In the genomic region with DNA sequence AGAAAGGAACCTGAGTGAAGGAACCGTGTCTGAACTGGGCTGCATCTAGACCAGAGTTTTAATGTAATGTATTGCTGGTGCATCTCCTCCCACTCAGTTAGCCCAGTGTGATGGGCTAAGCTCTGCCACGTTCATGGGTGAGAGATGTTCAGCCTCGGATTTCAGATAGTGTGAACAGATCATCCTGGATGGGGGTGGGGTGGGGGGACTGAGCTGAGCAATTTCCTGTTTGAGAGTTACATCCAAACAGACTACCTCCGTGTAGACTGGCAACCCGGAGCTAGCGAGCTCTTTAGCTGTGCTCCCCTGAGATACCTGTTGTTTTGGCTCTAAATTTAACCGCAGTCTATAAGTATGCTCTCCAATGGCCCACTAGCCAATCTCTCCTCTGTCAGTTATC, we compare ENCODE assay signal across 19 mouse cellular contexts. TPM values are rescaled to one million over a fixed set of nuclear protein-coding genes. Genes with fewer than 3 reads are reported as not detected.
DNase-seq lines count a peak whose midpoint lies in the region; ATAC-seq and TF ChIP-seq lines count a peak whose summit lies in the region.
"Had no signal": no experiment of that assay in that cellular context is flagged by ENCODE, and none has a peak within 500 bp of the region (broad histone marks: within the 10 kb centered on the region; RNA-seq: fewer than 3 reads in every experiment).

No protein-coding gene starts in this region.

- intact Hi-C loops in left cerebral cortex, postnatal 25 days (cut with DNase I), result no loop called here

- 25% methylated on average over 7 of the region's 7 CpGs for WGBS in spleen, adult 2 months
- WGBS in thymus, adult 2 months, result 19% methylated on average over 7 of the region's 7 CpGs

- ATAC-seq in activated CD4-positive, CD25-positive, alpha-beta regulatory T cell, adult 4 months, result peak; percentile 23
- ATAC-seq: forebrain, embryonic 16.5 days; Patski had no signal

- H3K27me3 ChIP-seq in spleen, adult 2 months (ENCODE audit: control insufficient read depth, insufficient read depth, low read length), result no peaks in the 10 kb centered on the region
- no peaks in the 10 kb centered on the region for H3K27me3 ChIP-seq in thymus, adult 2 months (ENCODE audit: control insufficient read depth, insufficient read depth, low read length)
- H3K27me3 ChIP-seq: embryonic facial prominence, embryonic 13.5 days; limb, embryonic 12.5 days; Patski had no signal

- H3K4me1 ChIP-seq in spleen, adult 2 months (ENCODE audit: control insufficient read depth, insufficient read depth, insufficient read length), result peaks cover 29% of the 10 kb centered on the region; the same call in 1 of the 2 replicates
- peaks cover 43% of the 10 kb centered on the region for H3K4me1 ChIP-seq in thymus, adult 2 months (replicated peaks; ENCODE audit: control insufficient read depth, insufficient read depth, low read length)

- H3K27ac ChIP-seq in spleen, adult 2 months (ENCODE audit: insufficient read depth, low read length), result peak overlapping the region; percentile 31
- H3K27ac ChIP-seq in thymus, adult 2 months (ENCODE audit: control insufficient read depth, insufficient read depth, low read length), result peak overlapping the region; percentile 95
- H3K27ac ChIP-seq: embryonic facial prominence, embryonic 13.5 days; limb, embryonic 12.5 days; liver, embryonic 14.5 days had no signal

- no peak overlapping the region for H3K4me3 ChIP-seq in spleen, adult 2 months (ENCODE audit: extremely low read depth, insufficient read depth, insufficient read length)
- no peak overlapping the region for H3K4me3 ChIP-seq in thymus, adult 2 months (ENCODE audit: control insufficient read depth, insufficient read depth, low read length)
- H3K4me3 ChIP-seq: embryonic facial prominence, embryonic 13.5 days; limb, embryonic 12.5 days had no signal

- no peaks in the 10 kb centered on the region for H3K36me3 ChIP-seq in spleen, adult 2 months (ENCODE audit: control insufficient read depth, insufficient read depth, low read length)
- no peaks in the 10 kb centered on the region for H3K36me3 ChIP-seq in thymus, adult 2 months (ENCODE audit: control insufficient read depth, insufficient read depth, low read length)
- H3K36me3 ChIP-seq: embryonic facial prominence, embryonic 13.5 days; limb, embryonic 12.5 days had no signal

- no peak for TF ChIP-seq POLR2A in spleen, adult 2 months (IDR thresholded peaks at IDR 0.05; ENCODE audit: low read depth, low read length)
- TF ChIP-seq POLR2A in thymus, adult 2 months (IDR thresholded peaks at IDR 0.05; ENCODE audit: control insufficient read depth, extremely low read depth, insufficient read depth, low read length, poor library complexity), result no peak

- no peak for DNase-seq in spleen, adult 2 months (ENCODE audit: low read depth in 1 of 2, low spot score in 2 of 2)
- no peak for DNase-seq in spleen, postnatal 36 days (ENCODE audit: low spot score in 2 of 2)
- DNase-seq in thymus, adult 2 months, result peak; percentile 37
- no peak for DNase-seq in gastrocnemius, postnatal 4 days (ENCODE audit: low spot score in 2 of 2)
- no peak for DNase-seq in left cerebral cortex, postnatal 25 days (ENCODE audit: low spot score in 2 of 2)
- no peak for DNase-seq in Muller cell, postnatal 12 days (ENCODE audit: inconsistent ontology term)
- DNase-seq: adrenal gland, postnatal 36 days; cerebellum, adult 2 months; gastrocnemius, postnatal 10 days; layer of hippocampus, postnatal 36 days; lung, postnatal 10 days; right cerebral cortex, postnatal 25 days had no signal

- TF ChIP-seq CTCF in spleen, adult 2 months (IDR thresholded peaks at IDR 0.05; ENCODE audit: extremely low read depth, insufficient read depth, insufficient read length, insufficient replicate concordance), result no peak
- no peak for TF ChIP-seq CTCF in thymus, adult 2 months (IDR thresholded peaks at IDR 0.05; ENCODE audit: borderline replicate concordance, control insufficient read depth, extremely low read depth, insufficient read depth, low read length, poor library complexity)

RNA-seq across cellular contexts. Expression of a gene that starts 4.9 kb away (rescaled TPM):
- polyA plus RNA-seq in spleen, adult 2 months (2012; rRNA removed), result 10.1 and 10.3 TPM in 2 replicates
- 10 to 100 TPM; 73.1 to 86.4 TPM for polyA plus RNA-seq in activated CD4-positive, CD25-positive, alpha-beta regulatory T cell, adult 4 months (2017; shearing (Covaris generic))
- 17.1 and 19.4 TPM in 2 replicates for polyA plus RNA-seq in thymus, adult 2 months (2012; rRNA removed)
- 10 to 100 TPM; 15.1 to 20.4 TPM for total RNA-seq in gastrocnemius, postnatal 4 days (2021)
- 100 to 1,000 TPM; 105 to 118 TPM for total RNA-seq in left cerebral cortex, postnatal 25 days (2021)

RNA-seq across cellular contexts. Expression of a gene that starts 44.8 kb away (rescaled TPM):
- polyA plus RNA-seq in spleen, adult 2 months (2012; rRNA removed), result 3.2 and 3.7 TPM in 2 replicates
- 1 to 10 TPM; 2.5 to 3.6 TPM for polyA plus RNA-seq in activated CD4-positive, CD25-positive, alpha-beta regulatory T cell, adult 4 months (2017; shearing (Covaris generic))
- 2.7 and 3.0 TPM in 2 replicates for polyA plus RNA-seq in thymus, adult 2 months (2012; rRNA removed)
- total RNA-seq in gastrocnemius, postnatal 4 days (2021), result 1 to 10 TPM; 1.3 TPM
- total RNA-seq in left cerebral cortex, postnatal 25 days (2021), result under 1 TPM; 0.34 to 0.43 TPM
- polyA plus RNA-seq: heart, embryonic 14.5 days; Patski had no signal

RNA-seq across cellular contexts. Expression of a gene that starts 56.0 kb away (rescaled TPM):
- 63.8 and 113 TPM in 2 replicates for polyA plus RNA-seq in spleen, adult 2 months (2012; rRNA removed)
- polyA plus RNA-seq in activated CD4-positive, CD25-positive, alpha-beta regulatory T cell, adult 4 months (2017; shearing (Covaris generic)), result 1 to 10 TPM; 7.7 to 9.9 TPM
- 52.3 and 69.5 TPM in 2 replicates for polyA plus RNA-seq in thymus, adult 2 months (2012; rRNA removed)
- 1 to 10 TPM; 1.3 to 1.5 TPM for total RNA-seq in gastrocnemius, postnatal 4 days (2021)
- total RNA-seq in left cerebral cortex, postnatal 25 days (2021), result 1 to 10 TPM; 1.4 to 1.6 TPM
